Mouse (Mus musculus) hindbrain, postnatal 0 days (tissue): ENCODE results near the gene Smim8. TPM values are rescaled to one million over a fixed set of nuclear protein-coding genes. Genes with fewer than 3 reads are reported as not detected.

Experiments used
- ATAC-seq: fragments of 200-750 bp; cut with Nextera tagmentation; 2 replicates; pipeline ENCODE4 v1.8.0; 2017; ENCODE audit warnings: mild to moderate bottlenecking, moderate TSS enrichment, moderate library complexity
- DNase-seq: peaks from one replicate; pipeline ENCODE4 v3.0.0-alpha.2; 2015; ENCODE audit warnings: low spot score
- H3K27ac ChIP-seq: fragments of 300-500 bp; sonication (generic); 2 replicates; pipeline ENCODE4 v1.5.1; 2014; ENCODE audit warnings: mild to moderate bottlenecking
- H3K27me3 ChIP-seq: fragments of 300-500 bp; sonication (generic); 2 replicates; pipeline ENCODE4 v1.6.1; 2014; ENCODE audit warnings: low read length, mixed read lengths; ENCODE audit not compliant: insufficient read depth
- H3K36me3 ChIP-seq: fragments of 300-500 bp; sonication (generic); 2 replicates; pipeline ENCODE4 v1.6.1; 2014; ENCODE audit warnings: low read length, mixed read lengths; ENCODE audit not compliant: insufficient read depth
- H3K4me1 ChIP-seq: fragments of 300-500 bp; sonication (generic); 2 replicates; pipeline ENCODE4 v1.6.1; 2014; ENCODE audit warnings: antibody characterized with exemption, low read length, mixed read lengths; ENCODE audit not compliant: insufficient read depth
- H3K4me2 ChIP-seq: fragments of 300-500 bp; sonication (generic); 2 replicates; pipeline ENCODE4 v1.6.1; 2014; ENCODE audit warnings: low read depth, mild to moderate bottlenecking, low read length, moderate library complexity, mixed read lengths
- H3K4me3 ChIP-seq: fragments of 300-500 bp; sonication (generic); 2 replicates; pipeline ENCODE4 v1.5.1; 2014; ENCODE audit warnings: low read length
- H3K9ac ChIP-seq: fragments of 300-500 bp; sonication (generic); replicated peaks from 2 replicates; pipeline ENCODE4 v1.6.1; 2014; ENCODE audit warnings: mild to moderate bottlenecking, low read length, moderate library complexity, mixed read lengths
- H3K9me3 ChIP-seq: fragments of 300-500 bp; sonication (generic); 2 replicates; pipeline ENCODE4 v1.6.1; 2016; ENCODE audit warnings: low read length, mixed read lengths
- CTCF ChIP-seq: IDR thresholded peaks from 2 replicates; pipeline ENCODE4 v1.5.1; 2016; ENCODE audit warnings: antibody characterized with exemption, control low read depth, low read depth
- WGBS: fragments of 180-500 bp; shearing (Covaris S2); extraction: QIAGEN DNeasy Blood & Tissue Kit; methylation state at CpG from one replicate; pipeline ENCODE4 v1.1.7; 2014; 5-methylcytosine and 5-hydroxymethylcytosine counted together
- polyA plus RNA-seq: library from polyadenylated mRNA; unstranded; fragments of >200 nt; fragmentation: Nextera tagmentation; extraction: Ambion mirVana; gene quantifications from 2 replicates; pipeline ENCODE4 v1.2.1, GENCODE M21; 2015
- total RNA-seq: library from RNA; depleted of rRNA; stranded (reverse); fragments of >200 nt; gene quantifications from 2 replicates; pipeline ENCODE4 v1.2.3, GENCODE M21; 2014; rRNA removed

Gene Smim8
- total RNA-seq (9.2 and 9.8 TPM in 2 replicates), polyA plus RNA-seq (57.4 and 58.5 TPM in 2 replicates)

GRCm38 (mm10) chr4:34777677-34778527 lies at the start of gene Smim8:
Smim8 (minus strand) TSS chr4:34778423.
- H3K4me3 ChIP-seq: peak within 1 kb of the TSS; percentile 62
- WGBS: 5% methylated on average over 40 of the region's 40 CpGs
- H3K9me3 ChIP-seq: no peaks in the 10 kb centered on the region
- TF ChIP-seq CTCF: peak; percentile 92
- H3K9ac ChIP-seq: peak within 1 kb of the TSS; percentile 61
- peak within 1 kb of the TSS; percentile 72 for H3K4me2 ChIP-seq
- DNase-seq (peak; percentile 97), ATAC-seq (peak; percentile 95)
- H3K4me1 ChIP-seq: no peaks in the 10 kb centered on the region
- no peaks in the 10 kb centered on the region for H3K27me3 ChIP-seq
- no peaks in the 10 kb centered on the region for H3K36me3 ChIP-seq
- H3K27ac ChIP-seq: peak within 1 kb of the TSS; percentile 83

GRCm38 (mm10) chr4:34823901-34824300 lies 45.7 kb upstream of the Smim8 start:
- H3K9me3 ChIP-seq: no peaks in the 10 kb centered on the region
- DNase-seq: no peak
- no peaks in the 10 kb centered on the region for H3K27me3 ChIP-seq
- H3K27ac ChIP-seq: no peak overlapping the region
- no peak overlapping the region for H3K9ac ChIP-seq
- 74% methylated on average over 1 of the region's 1 CpGs for WGBS
- no peak for TF ChIP-seq CTCF
- no peak overlapping the region for H3K4me2 ChIP-seq
- H3K4me3 ChIP-seq: no peak overlapping the region
- H3K36me3 ChIP-seq: peaks cover 3% of the 10 kb centered on the region; the same call in 1 of the 2 replicates
- no peaks in the 10 kb centered on the region for H3K4me1 ChIP-seq
- no peak for ATAC-seq

GRCm38 (mm10) chr4:34819904-34820303 lies 41.7 kb upstream of the Smim8 start:
- H3K27ac ChIP-seq: no peak overlapping the region
- no peaks in the 10 kb centered on the region for H3K9me3 ChIP-seq
- H3K9ac ChIP-seq: no peak overlapping the region
- 90% methylated on average over 4 of the region's 4 CpGs for WGBS
- no peak for DNase-seq
- ATAC-seq: no peak
- no peaks in the 10 kb centered on the region; the same call in 1 of the 2 replicates for H3K36me3 ChIP-seq
- H3K4me1 ChIP-seq: no peaks in the 10 kb centered on the region
- H3K4me3 ChIP-seq: no peak overlapping the region
- no peak overlapping the region for H3K4me2 ChIP-seq
- no peaks in the 10 kb centered on the region for H3K27me3 ChIP-seq
- no peak for TF ChIP-seq CTCF

- Histone ChIP-seq H3K27me3 (no peaks in the 10 kb centered on the region), H3K4me2 (no peak overlapping the region), H3K9me3 (no peaks in the 10 kb centered on the region), H3K27ac (no peak overlapping the region), H3K4me3 (no peak overlapping the region), H3K36me3 (no peaks in the 10 kb centered on the region; the same call in 1 of the 2 replicates), H3K9ac (no peak overlapping the region), H3K4me1 (no peaks in the 10 kb centered on the region)
- 83% methylated on average over 14 of the region's 14 CpGs for WGBS
- no peak for TF ChIP-seq CTCF
- no peak for DNase-seq
- ATAC-seq: peak; percentile 59
Observed at GRCm38 (mm10) chr4:34801166-34802034, 23.2 kb upstream of the Smim8 start.

GRCm38 (mm10) chr4:34798005-34798404 lies 19.8 kb upstream of the Smim8 start:
- H3K4me3 ChIP-seq: no peak overlapping the region
- no peak for DNase-seq
- no peaks in the 10 kb centered on the region for H3K27me3 ChIP-seq
- no peaks in the 10 kb centered on the region for H3K4me1 ChIP-seq
- no peaks in the 10 kb centered on the region for H3K36me3 ChIP-seq
- H3K27ac ChIP-seq: no peak overlapping the region
- no peak overlapping the region for H3K9ac ChIP-seq
- WGBS: 86% methylated on average over 2 of the region's 2 CpGs
- no peak overlapping the region for H3K4me2 ChIP-seq
- no peak for ATAC-seq
- TF ChIP-seq CTCF: no peak
- H3K9me3 ChIP-seq: no peaks in the 10 kb centered on the region

GRCm38 (mm10) chr4:34797294-34797983 lies 19.2 kb upstream of the Smim8 start:
- no peak for DNase-seq
- no peaks in the 10 kb centered on the region for H3K4me1 ChIP-seq
- no peak overlapping the region for H3K4me2 ChIP-seq
- no peak overlapping the region for H3K9ac ChIP-seq
- no peaks in the 10 kb centered on the region for H3K27me3 ChIP-seq
- WGBS: 80% methylated on average over 8 of the region's 8 CpGs
- no peak overlapping the region for H3K4me3 ChIP-seq
- ATAC-seq: no peak
- TF ChIP-seq CTCF: no peak
- no peak overlapping the region for H3K27ac ChIP-seq
- no peaks in the 10 kb centered on the region for H3K9me3 ChIP-seq
- H3K36me3 ChIP-seq: no peaks in the 10 kb centered on the region
